Mouse (Mus musculus): Measurements from ENCODE around the gene Fermt2. TPM values are rescaled to one million over a fixed set of nuclear protein-coding genes. Genes with fewer than 3 reads are reported as not detected.
"Not testable (repeated sequence)": the region's sequence is repeated elsewhere in the genome, so short reads cannot be mapped to it uniquely, and the experiment has no call there.

The Fermt2 gene
- total and polyA plus RNA-seq, 2 experiments from 2014 or later, result 26.4 to 66.7 TPM

DNA sequence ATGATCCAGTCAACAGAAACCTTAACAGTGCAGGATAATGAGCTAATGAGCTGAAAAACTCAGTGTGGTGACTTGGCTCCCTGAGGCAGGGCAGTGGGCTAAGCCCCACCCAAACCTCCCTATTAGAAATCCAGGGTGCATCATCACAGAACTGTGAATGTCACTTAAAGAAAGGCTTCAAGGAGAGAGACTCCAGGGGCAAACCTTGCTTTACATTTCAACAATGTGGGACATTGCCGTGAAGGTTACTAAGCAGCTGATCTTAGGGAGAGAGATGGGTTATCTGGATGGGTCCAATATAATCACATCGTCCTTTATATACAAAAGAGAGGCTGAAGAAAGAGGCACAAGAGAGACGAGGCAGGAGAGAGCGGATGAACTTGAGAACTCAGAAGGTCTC is 36.0 kb downstream of the Fermt2 start:
- DNase-seq (ENCODE audit: low spot score) (no peak), ATAC-seq (ENCODE audit: low FRiP score) (no peak)
- Histone ChIP-seq H3K27ac (ENCODE audit: low read depth, low read length) (no peak overlapping the region), H3K9me3 (ENCODE audit: low read length) (no peaks in the 10 kb centered on the region), H3K4me1 (ENCODE audit: insufficient read depth, low read length) (no peaks in the 10 kb centered on the region), H3K9ac (replicated peaks; ENCODE audit: low read length, poor library complexity, severe bottlenecking) (no peak overlapping the region), H3K4me2 (ENCODE audit: low read depth, low read length, poor library complexity, severe bottlenecking) (no peak overlapping the region), H3K36me3 (ENCODE audit: insufficient read depth, low read length) (no peaks in the 10 kb centered on the region), H3K4me3 (ENCODE audit: low read depth, low read length) (no peak overlapping the region), H3K27me3 (ENCODE audit: insufficient read depth, low read length) (no peaks in the 10 kb centered on the region)
- WGBS, result 92% methylated on average over 4 of the region's 4 CpGs
- TF ChIP-seq CTCF (IDR thresholded peaks at IDR 0.05), result no peak

DNA sequence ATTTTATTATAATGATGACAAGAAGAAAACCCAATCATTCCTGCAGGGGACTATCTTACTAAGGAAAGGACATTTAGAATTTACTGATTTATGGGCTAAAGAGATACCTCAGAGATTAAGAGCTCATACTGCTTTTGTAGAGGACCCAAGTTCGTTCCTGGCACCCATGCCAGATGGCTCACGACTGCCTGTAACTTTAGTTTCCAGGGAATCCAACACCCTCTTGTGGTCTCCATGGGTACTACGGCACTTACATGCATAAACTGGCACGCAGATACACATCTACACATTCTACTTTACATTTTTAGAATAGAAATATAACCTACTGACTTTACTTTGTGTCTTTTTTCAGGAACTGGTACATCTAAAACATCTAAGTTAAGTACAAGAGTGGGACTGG is 37.2 kb downstream of the Fermt2 start:
- 95% methylated on average over 4 of the region's 4 CpGs for whole genome bisulfite sequencing
- Histone ChIP-seq H3K9me3 (ENCODE audit: low read length) (no peaks in the 10 kb centered on the region), H3K36me3 (ENCODE audit: insufficient read depth, low read length) (no peaks in the 10 kb centered on the region), H3K4me3 (ENCODE audit: low read depth, low read length) (no peak overlapping the region), H3K4me1 (ENCODE audit: insufficient read depth, low read length) (no peaks in the 10 kb centered on the region), H3K27me3 (ENCODE audit: insufficient read depth, low read length) (no peaks in the 10 kb centered on the region), H3K9ac (replicated peaks; ENCODE audit: low read length, poor library complexity, severe bottlenecking) (no peak overlapping the region), H3K27ac (ENCODE audit: low read depth, low read length) (no peak overlapping the region), H3K4me2 (ENCODE audit: low read depth, low read length, poor library complexity, severe bottlenecking) (no peak overlapping the region)
- ATAC-seq (ENCODE audit: low FRiP score) (no peak), DNase-seq (ENCODE audit: low spot score) (no peak)
- TF ChIP-seq CTCF (IDR thresholded peaks at IDR 0.05), result peak; percentile 49

DNA sequence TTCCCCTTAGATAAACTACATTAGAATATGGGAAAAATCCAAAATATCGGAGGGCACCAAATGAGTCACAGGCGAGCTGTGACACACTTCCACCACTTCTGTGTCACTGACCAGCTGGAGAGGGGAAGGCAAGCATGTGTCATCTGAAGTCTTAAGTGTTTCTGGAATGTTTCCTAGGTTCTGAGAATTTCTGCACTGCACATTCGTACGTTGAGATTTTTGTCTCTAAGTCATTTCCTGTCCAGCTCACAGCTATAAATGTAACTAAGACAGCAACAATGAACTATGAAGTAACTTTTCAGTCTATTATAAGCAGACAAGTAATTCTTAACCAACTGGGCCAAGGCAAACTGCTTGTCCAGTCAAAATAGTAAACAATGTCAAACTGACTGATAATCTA is 37.9 kb downstream of the Fermt2 start:
- H3K27ac ChIP-seq (ENCODE audit: low read depth, low read length), result no peak overlapping the region
- no peaks in the 10 kb centered on the region for H3K9me3 ChIP-seq (ENCODE audit: low read length)
- H3K36me3 ChIP-seq (ENCODE audit: insufficient read depth, low read length), result no peaks in the 10 kb centered on the region
- 86% methylated on average over 4 of the region's 4 CpGs for WGBS
- H3K9ac ChIP-seq (replicated peaks; ENCODE audit: low read length, poor library complexity, severe bottlenecking), result no peak overlapping the region
- no peaks in the 10 kb centered on the region for H3K27me3 ChIP-seq (ENCODE audit: insufficient read depth, low read length)
- H3K4me1 ChIP-seq (ENCODE audit: insufficient read depth, low read length), result no peaks in the 10 kb centered on the region
- no peak for TF ChIP-seq CTCF (IDR thresholded peaks at IDR 0.05)
- no peak overlapping the region for H3K4me2 ChIP-seq (ENCODE audit: low read depth, low read length, poor library complexity, severe bottlenecking)
- DNase-seq (ENCODE audit: low spot score) (no peak), ATAC-seq (ENCODE audit: low FRiP score) (no peak)
- no peak overlapping the region for H3K4me3 ChIP-seq (ENCODE audit: low read depth, low read length)

DNA sequence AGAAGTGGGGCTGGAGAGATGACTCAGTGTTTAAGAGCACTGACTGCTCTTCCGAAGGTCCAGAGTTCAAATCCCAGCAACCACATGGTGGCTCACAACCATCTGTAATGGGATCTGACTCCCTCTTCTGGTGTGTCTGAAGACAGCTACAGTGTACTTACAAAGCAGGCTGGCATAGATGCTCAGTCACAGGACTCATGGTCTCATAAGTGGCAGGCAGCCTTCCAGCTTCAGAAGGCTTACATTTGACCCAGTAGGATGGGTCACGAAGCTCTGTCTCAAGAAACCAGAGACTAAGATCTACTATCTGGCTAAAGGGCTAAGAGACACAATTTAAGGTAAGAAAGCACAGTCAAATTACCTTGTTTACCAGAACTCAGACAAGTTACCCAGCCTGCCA is 42.7 kb downstream of the Fermt2 start:
- H3K36me3 ChIP-seq (ENCODE audit: insufficient read depth, low read length); ATAC-seq (ENCODE audit: low FRiP score); H3K4me3 ChIP-seq (ENCODE audit: low read depth, low read length); H3K9me3 ChIP-seq (ENCODE audit: low read length); H3K27me3 ChIP-seq (ENCODE audit: insufficient read depth, low read length); DNase-seq (ENCODE audit: low spot score); H3K4me1 ChIP-seq (ENCODE audit: insufficient read depth, low read length); H3K27ac ChIP-seq (ENCODE audit: low read depth, low read length); H3K4me2 ChIP-seq (ENCODE audit: low read depth, low read length, poor library complexity, severe bottlenecking); H3K9ac ChIP-seq (replicated peaks; ENCODE audit: low read length, poor library complexity, severe bottlenecking): not testable (repeated sequence)
- WGBS, result 96% methylated on average over 2 of the region's 2 CpGs

DNA sequence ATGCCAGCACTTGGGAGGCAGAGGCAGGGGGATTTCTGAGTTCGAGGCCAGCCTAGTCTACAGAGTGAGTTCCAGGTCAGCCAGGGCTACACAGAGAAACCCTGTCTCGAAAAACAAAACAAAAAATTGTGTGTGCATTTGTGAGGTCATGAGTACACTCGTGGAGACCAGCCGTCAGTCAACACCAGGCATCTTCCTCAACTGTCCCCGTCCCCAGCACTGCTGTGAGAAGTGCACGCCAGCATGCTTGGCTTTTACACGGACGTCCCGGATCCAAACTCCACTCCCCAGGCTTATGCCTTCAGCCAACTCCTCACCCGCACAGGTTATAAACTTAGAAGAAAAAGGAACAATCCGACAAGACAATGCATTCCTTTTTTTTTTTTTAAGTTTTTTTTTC is 46.6 kb downstream of the Fermt2 start:
- not testable (repeated sequence) for H3K27me3 ChIP-seq (ENCODE audit: insufficient read depth, low read length); H3K4me1 ChIP-seq (ENCODE audit: insufficient read depth, low read length); DNase-seq (ENCODE audit: low spot score); H3K4me2 ChIP-seq (ENCODE audit: low read depth, low read length, poor library complexity, severe bottlenecking); ATAC-seq (ENCODE audit: low FRiP score); H3K27ac ChIP-seq (ENCODE audit: low read depth, low read length); H3K4me3 ChIP-seq (ENCODE audit: low read depth, low read length); H3K36me3 ChIP-seq (ENCODE audit: insufficient read depth, low read length); H3K9me3 ChIP-seq (ENCODE audit: low read length); H3K9ac ChIP-seq (replicated peaks; ENCODE audit: low read length, poor library complexity, severe bottlenecking)
- WGBS, result 98% methylated on average over 11 of the region's 11 CpGs

GRCm38 (mm10) chr14:45478977-45479806 is 50.7 kb downstream of the Fermt2 start:
- Histone ChIP-seq H3K9ac (replicated peaks; ENCODE audit: low read length, poor library complexity, severe bottlenecking) (no peak overlapping the region), H3K4me2 (ENCODE audit: low read depth, low read length, poor library complexity, severe bottlenecking) (no peak overlapping the region), H3K9me3 (ENCODE audit: low read length) (no peaks in the 10 kb centered on the region), H3K4me1 (ENCODE audit: insufficient read depth, low read length) (no peaks in the 10 kb centered on the region), H3K27ac (ENCODE audit: low read depth, low read length) (no peak overlapping the region), H3K27me3 (ENCODE audit: insufficient read depth, low read length) (no peaks in the 10 kb centered on the region), H3K4me3 (ENCODE audit: low read depth, low read length) (no peak overlapping the region), H3K36me3 (ENCODE audit: insufficient read depth, low read length) (peaks cover 12% of the 10 kb centered on the region)
- no peak for TF ChIP-seq CTCF (IDR thresholded peaks at IDR 0.05)
- DNase-seq (ENCODE audit: low spot score) (no peak), ATAC-seq (ENCODE audit: low FRiP score) (no peak)
- 57% methylated on average over 9 of the region's 9 CpGs for WGBS

Measured in midbrain, postnatal 0 days (tissue).